Mouse (Mus musculus): Measurements from ENCODE around the gene Mllt1.

Gene Mllt1

DNA sequence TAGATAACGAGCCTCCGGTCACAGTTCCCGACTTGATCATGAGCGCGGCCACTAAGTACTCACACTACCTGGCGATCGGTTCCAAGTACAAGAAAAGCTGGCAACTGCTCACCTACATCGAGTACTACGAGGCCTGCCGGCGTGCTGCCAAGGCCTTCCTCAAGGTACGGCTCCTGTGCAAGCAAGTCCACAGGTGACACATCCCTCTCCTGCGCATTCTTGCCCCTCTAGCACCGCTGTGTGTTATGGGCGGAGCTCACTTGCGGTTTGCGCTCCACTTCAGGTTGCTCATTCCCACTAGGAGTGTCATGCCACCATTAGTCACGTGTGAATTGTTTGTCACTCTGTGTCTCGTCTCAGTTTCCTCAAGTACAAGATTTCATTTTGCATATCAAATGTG is 57.8 kb downstream of the Mllt1 start:
- no peak for DNase-seq (ENCODE audit: low spot score in 2 of 2)

DNA sequence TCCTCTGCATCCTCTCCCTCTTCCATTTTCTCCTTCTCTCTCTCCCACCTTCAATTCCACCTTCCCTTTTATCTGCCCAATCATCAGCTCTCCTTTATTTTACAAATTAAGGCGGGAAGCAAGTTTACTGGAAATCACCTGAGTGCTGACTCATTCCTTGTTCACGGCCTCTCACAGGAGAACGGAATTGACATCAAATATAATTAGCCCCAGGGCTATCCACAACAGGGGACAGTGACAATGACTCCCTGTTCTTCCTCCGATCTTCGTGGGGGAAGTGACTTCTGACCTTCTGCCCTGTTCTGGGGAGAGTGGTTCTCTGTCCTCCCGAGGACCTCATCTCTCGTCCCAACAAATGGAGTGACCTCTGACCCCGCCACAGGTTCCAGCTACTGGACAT is 58.2 kb downstream of the Mllt1 start:
- no peak for DNase-seq (ENCODE audit: low spot score in 2 of 2)

DNA sequence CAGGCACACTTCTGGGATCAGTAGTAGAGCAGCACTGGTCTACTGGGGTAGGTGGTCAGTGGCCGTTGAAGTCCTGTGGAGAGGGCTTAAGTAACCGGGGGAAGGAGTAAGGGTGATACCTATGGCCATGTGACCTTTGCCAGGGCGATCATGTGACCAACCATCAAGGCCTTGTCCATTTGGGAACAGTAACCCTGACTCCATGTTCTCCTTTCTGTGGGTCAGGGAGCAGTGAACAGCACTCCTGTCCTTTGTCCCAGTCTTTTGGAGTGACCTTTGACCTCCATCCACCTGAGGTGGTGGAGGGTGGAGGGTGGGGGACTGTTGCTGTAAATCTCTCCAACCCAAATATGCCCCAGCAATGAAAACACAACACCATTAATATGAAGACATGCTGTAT is 58.8 kb downstream of the Mllt1 start:
- DNase-seq (ENCODE audit: low spot score in 2 of 2): no peak

DNA sequence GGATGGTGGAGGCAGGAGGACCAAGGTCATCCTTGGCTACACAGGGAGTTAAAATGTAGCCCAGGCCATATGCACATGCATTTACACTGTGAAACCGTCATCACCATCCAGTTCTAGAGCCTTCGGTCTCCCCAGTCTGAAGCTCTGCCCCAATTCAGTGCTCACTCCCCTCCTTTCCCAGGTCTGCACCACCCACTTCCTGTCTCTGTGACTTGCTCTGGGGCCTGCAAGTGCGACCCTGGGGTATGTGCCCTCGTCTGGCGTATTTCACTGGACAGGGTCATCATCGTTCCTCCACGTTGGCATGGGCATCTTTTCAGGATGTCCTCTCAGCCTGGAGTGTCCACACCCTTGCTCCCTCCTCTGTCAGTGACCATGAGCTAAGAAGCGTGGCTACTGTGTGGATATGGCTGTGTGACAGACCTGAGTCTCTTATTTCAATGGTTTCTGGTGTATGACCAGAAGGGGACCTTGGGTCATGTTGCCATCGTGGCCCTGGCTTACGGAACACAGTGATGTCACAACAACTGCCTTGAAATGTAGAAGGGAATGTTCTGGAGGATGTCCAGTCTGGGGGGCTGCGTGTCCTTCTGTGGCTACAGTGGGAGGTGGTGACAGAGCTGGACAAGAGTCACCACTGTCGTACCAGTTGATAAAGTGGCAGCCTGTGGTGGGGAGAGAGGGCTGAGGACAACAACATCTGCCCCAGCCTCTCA is 60.1 kb downstream of the Mllt1 start, which contains the start of gene 1700061G19Rik:
TSS of gene 1700061G19Rik (plus strand) at position 542 of the 716 bp plus-strand sequence.
- DNase-seq (ENCODE audit: low spot score in 2 of 2): no peak

DNA sequence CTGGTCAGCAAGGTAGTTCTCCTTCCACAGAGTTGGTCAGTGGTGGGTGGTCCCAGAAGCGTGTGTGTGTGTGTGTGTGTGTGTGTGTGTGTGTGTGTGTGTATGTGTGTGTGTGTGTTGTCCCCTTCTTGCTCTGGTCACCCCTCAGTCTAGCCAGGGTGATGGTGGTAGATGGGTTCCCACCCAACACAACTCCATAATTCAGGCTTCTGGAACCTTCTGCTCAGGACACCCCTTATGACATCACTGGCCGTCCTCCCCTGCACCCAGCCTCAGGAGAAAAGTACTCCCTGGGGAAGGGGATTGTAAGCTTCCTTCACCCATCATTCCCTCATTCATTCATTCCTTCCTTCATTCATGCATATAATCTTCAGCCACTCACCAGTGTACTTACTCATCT is 61.0 kb downstream of the Mllt1 start, which contains the start of gene Acsbg2:
TSS of gene Acsbg2 (minus strand) at position 211 of the 400 bp plus-strand sequence.
- DNase-seq (ENCODE audit: low spot score in 2 of 2): no peak

DNA sequence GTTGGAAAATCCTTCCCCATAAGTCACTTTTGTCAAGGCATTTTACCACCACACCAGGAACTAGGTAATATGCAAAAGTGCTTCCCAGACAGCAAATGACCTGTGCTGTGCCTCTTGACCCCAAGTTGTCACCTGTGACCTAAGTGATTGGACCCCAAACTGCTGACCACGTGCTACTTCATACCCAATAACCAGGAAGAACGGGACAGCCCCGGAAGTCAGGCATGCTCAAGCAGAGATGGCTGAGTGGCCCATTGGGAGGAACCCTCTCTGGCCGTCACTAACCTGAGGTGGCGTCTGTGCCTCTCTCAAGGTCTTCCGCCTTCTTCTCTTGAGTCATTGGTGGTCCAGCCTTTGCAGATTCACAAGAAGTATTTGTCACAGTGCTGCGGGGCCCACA is 62.7 kb downstream of the Mllt1 start:
- no peak for DNase-seq (ENCODE audit: low spot score in 2 of 2)

DNA sequence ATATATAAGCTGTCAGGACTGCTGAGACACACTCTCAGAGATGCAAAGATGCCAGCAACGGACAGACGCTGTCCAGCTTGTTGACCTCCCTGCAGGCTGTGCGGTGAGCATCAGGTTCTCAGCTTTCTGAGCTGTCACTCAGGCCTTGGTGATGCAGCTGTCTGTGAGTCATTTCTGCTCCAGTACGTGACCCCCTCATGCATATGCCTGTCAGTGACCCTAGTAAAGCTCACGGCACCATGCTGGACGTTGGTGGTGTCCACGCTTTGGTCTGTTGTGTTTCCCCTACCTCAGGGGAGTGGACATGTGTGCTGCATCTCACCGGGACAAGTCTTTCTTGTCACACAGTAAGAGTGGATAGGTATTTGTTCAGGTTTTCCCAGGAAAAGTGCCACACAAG is 63.4 kb downstream of the Mllt1 start:
- DNase-seq (ENCODE audit: low spot score in 2 of 2): no peak

DNA sequence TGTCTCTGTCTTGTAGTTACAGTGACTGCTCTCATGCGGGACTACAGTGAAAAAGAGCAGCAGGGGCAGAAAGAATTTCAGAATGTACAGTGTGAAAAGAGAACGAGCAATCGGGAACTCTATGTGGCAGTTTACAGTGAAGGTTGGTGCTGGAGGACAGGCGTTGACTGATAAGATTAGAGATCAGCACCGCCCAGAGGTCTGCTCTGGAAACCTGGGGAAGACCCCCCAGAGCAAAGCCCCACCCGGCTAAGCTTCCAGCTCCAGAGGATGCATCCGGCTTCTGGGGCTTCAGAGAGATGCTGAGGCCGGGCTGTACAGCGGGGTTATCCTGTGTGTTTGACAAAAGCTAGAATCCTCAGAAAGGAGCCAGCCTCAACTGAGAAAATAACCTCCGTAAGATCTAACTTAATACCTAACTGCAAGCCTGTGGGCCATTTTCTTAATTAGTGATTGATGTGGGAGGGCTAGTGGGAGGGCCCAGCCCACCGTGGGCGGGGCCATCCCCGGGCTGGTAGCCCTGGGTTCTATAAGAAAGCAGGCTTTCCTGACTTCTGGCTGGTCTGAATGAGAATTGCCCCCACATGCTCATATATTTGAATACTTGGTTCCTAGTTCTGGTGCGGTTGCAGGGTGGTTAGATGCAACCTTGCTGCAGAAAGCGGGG is 64.8 kb downstream of the Mllt1 start:
- no peak for DNase-seq (ENCODE audit: low spot score in 2 of 2)

DNA sequence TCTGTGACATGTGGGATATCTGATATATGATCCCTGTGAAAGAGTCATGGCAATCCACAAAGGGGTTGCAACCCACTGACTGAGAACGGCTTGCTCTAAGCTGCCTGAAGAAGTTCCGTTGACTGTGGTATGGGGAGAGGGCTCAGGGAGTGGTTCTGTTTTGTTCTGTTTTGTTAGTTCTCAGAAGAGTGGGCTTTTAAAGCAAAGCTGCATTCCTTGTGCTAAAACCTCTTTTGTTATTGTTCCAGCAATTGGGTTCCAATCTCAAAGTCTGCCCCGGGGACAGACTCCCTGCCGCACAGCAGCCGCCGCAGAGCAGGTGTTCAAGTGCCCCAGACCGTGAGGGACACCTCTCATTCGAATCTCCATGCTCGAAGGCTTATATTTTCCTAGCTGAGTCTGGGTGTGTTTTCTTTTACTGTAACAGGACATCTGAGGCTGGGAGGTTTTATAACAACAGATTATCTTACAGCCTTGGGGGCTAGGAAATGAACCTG is 65.7 kb downstream of the Mllt1 start:
- no peak for DNase-seq (ENCODE audit: low spot score in 2 of 2)

DNA sequence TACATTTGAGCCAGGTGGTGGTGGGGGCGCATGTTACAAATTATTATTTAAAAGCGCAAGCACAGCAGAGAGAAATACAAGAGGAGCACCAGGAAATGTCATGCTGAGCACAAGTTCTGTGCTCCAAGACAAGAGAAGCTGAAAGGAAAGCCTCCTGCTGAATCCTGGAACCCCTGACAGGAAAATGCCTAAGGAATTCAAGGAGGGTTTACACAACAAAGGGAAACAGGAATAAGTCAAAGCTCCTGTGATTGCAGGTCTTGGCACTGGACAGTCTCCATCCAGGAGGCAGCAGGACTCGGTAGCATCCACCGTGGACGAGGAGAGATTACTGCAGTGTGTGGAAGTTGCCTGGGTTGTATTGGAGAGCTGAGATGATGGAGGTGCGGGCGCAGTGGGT is 69.1 kb downstream of the Mllt1 start:
- no peak for DNase-seq (ENCODE audit: low spot score in 2 of 2)

DNA sequence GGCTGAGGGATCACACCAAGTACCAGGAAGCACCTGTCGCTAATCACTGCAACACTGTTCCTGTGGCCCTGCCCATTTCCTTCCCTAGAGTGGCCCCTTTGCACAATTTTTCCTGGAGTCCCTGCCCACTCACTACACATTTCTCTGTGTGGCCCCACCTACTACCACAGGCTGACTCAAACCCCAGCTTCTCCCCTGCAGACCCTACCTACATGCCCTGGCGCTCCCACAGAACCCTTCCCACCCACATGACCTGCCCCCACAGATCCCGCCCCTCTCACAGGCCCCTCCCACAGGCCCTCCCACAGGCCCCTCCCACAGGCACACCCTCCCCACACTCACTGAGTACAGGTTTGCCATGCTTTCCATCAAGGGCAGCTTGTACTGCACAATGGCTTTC is 74.0 kb downstream of the Mllt1 start:
- no peak for DNase-seq (ENCODE audit: low spot score in 2 of 2)

DNA sequence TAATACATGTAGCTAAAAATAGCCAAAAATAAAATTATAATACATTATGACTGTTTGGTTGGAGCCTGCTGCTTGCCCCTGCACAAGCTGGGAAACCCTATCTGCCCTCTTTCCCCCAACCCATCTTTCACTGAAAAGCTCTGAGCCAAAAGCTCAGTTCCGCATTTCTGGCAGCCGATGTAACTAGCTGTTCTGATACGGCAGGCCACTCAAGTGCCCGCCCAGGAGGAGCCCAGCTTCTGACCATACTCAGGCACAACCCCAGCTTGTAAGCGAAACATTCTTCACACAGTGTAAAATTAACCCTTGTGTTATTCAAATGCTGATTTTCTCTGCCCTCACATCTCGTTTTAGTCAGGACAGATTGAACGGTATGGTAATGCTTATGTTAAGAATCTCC is 76.3 kb downstream of the Mllt1 start:
- no peak for DNase-seq (ENCODE audit: low spot score in 2 of 2)

DNA sequence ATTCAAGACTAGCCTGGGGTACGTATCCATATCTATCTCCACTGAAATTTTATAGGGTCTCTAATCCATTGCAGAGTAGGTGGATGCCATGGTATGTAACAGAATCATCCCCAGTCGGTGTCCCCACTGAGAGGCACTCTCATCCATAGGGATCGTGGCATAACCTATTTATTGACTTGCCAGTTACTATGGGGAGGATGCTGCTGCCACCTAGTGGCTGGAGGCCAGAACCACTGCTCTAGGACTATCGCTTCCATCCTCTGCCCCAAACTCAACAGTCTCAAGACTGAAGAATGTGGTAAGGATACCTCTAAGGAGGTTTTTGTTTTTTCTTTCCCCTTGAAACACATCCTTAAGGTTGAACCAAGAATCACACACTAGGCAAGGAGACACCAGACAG is 77.0 kb downstream of the Mllt1 start:
- DNase-seq (ENCODE audit: low spot score in 2 of 2): peak; percentile 12 to 14

DNA sequence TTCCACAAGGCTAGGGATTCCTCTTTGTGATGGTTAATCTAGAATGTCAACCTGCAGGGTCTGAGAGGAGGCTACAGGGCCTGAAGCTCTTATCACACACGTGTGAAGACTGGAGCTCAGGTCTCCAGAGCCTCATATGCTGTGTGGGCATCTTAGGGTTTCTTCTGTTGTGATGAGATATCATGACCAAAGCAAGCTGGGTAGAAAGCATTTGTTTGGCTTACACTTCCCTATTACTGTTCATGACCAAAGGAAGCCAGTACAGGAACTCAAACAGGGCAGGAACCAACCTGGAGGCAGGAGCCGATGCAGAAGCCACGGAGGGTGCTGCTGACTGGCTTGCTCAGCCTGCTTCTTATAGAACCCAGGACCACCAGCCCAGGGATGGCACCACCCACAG is 79.8 kb downstream of the Mllt1 start:
- no peak for DNase-seq (ENCODE audit: low spot score in 2 of 2)

DNA sequence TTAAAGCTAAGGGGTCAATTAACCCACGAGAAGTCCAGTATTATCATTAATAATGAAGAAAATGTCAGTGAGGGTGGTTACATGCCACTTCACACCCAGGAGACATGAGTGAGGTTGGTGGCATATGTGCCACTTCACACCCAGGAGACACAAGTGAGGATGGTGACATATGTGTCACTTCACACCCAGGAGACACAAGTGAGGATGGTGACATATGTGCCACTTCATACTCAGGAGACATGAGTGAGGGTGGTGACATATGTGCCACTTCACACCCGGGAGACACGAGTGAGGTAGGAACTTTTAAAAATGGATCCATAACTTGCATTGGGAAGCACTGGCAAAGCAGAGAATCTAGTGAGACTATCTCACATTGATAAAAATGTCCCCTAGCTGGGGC is 84.0 kb downstream of the Mllt1 start:
- DNase-seq (ENCODE audit: low spot score in 2 of 2): no peak

DNA sequence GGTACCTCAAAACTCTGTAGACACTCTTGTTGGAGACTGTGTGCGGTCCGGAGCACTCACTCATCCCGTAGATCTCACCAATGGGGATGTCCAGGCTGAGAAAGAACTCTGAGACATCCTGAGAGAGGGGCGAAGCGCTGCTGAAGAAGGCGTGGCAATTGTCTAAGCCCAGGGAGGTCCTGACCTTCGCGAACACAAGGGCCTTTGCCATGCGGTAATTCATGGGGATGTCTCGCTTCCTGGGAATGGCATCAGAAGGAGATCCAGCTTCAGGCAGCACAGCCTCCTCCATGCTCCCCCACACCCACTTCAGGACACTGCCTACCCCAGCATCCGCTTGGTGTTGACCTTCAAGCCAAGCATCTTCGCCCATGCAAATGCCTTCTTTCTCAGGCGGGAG is 85.5 kb downstream of the Mllt1 start:
- no peak for DNase-seq (ENCODE audit: low spot score in 2 of 2)

DNA sequence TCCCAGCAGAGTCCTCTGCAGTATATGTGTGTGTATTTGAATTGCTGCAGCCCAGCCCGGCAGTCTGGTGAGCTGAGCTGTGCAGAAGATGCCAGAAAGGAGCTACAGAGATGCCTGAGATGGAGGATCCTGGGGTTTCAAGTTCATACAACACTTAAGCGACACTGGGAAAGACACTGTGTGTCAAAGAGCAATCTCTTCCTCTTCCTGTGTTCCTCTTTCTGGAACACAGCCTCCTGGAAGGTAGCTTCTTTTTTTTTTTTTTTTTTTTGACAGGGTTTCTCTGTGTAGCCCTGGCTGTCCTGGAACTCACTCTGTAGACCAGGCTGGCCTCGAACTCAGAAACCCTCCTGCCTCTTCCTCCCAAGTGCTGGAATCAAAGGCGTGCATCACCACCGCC is 86.4 kb downstream of the Mllt1 start:
- no peak for DNase-seq (ENCODE audit: low spot score in 2 of 2)

DNA sequence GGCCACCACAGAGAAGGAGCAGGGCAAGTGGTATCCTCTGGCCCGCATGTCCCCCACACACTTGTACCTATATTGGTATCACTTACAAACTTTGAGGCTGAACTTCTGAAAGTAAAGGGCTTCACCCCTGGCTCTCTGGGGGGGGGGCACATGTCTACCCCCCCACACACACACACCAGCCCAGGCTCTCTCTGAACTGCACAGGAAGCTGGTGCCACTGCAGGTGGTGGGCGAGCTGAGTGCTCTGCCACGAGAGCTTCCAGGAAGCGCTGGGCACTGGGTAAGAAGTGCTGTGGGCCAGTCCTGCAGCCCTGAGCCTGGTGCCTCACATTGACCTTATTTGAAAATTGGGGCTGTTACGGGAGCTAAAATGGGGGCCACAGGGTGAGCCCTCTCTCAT is 91.5 kb downstream of the Mllt1 start:
- no peak for DNase-seq (ENCODE audit: low spot score in 2 of 2)

Measured in frontal cortex, postnatal 36 days (tissue).